Mouse (Mus musculus) C2C12 (cell line): ENCODE data around the gene Myo5c.

Source experiments
- CEBPB ChIP-seq: IDR thresholded peaks from one replicate; pipeline ENCODE4 v1.6.1; 2011; ENCODE audit warnings: low read depth, mild to moderate bottlenecking, control low read depth, moderate library complexity
- CTCF ChIP-seq: IDR thresholded peaks from one replicate; pipeline ENCODE4 v1.5.1; 2011; ENCODE audit not compliant: control insufficient read depth, insufficient read depth, insufficient read length
- FOSL1 ChIP-seq: IDR thresholded peaks from one replicate; pipeline ENCODE4 v1.8.0; 2011; ENCODE audit warnings: mild to moderate bottlenecking, low read length; ENCODE audit not compliant: poor library complexity, insufficient read depth, severe bottlenecking
- MAX ChIP-seq: IDR thresholded peaks from one replicate; pipeline ENCODE4 v1.6.1; 2011; ENCODE audit warnings: mild to moderate bottlenecking, control low read depth
- MYOG ChIP-seq: IDR thresholded peaks from one replicate; pipeline ENCODE4 v1.6.1; 2011; ENCODE audit not compliant: control insufficient read depth, insufficient read length; ENCODE audit errors: extremely low read depth
- USF1 ChIP-seq: IDR thresholded peaks from one replicate; pipeline ENCODE4 v1.6.1; 2011; ENCODE audit warnings: low read depth, mild to moderate bottlenecking, control low read depth, moderate library complexity

GRCm38 (mm10) chr9:75313832-75314516, 82.2 kb downstream of the Myo5c start:
- TF ChIP-seq MYOG (no peak), MAX (no peak), CTCF (no peak), CEBPB (no peak), USF1 (no peak), FOSL1 (no peak)
